Mouse (Mus musculus): ENCODE measurements around the gene Exoc3l4.

Exoc3l4 gene

DNA sequence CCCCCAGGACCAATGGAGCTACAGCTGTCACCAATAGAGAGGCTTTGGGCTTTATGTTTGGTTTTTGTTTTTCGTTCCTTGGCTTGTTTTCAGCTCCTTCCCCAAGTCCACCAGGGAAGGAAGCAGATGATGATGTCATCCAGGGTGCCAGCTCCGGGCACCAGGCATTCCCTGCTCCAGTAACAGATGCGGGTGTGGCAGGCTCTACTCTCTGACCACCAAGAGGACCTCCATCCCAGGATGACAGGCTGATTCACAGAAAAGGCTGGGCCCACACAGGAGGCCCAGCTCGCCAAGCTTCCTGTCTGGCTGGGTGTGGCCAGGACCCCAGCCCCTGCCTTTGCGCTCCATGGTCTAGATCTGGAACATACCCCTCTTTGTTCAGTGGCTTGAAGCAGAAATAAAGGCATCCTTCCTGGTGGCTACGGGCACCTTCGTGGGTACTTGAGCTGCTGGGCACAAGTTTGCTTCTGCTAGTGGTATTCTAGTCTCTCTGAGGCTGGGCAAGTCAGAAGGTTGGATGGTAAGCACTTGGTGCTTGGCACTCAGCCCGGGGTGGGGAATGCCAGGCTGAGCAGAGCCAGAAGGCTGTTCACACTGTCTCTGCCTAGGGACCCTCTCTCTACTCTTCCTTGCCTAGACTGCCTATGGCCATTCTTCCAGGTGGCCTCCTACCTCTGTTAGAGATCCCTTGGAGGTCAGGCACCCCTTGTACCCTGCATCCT is 5.0 kb upstream of the Exoc3l4 start:
- WGBS = 80% methylated on average over 8 of the region's 8 CpGs

DNA sequence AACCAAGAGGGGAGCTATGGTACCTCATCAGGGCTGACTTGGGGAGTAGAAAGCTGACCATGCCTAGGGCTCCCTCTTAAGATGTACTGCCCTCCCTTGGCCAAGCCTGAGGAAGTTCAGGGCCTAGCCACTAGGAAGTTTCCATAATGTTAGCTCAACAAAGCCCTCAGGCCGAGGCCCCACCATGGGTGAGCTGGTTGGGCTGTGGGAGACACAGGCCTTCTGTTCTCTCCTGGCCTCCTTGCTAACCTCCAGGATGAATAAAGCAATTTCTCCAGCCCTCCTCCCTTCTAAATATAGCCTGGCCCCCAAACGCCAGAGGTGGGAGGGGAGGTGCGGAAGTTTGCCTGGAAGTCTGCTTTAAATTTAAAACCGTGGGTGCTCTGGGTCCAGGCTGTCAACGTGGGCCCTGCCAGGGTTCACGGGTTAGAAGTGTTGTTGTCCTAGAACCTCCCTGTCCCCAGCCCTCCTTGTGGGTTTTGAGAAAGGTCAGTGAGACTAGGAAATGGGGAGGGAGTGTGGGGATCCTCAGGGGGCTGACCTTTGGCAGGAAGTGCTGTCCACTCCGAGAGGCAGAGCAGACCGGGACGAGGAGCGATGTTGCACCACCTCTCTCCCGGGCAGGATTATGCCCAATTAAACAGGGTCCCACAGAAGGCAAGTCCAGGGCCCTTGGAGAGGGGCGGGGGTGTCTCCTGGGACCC is 4.1 kb upstream of the Exoc3l4 start:
- 24% methylated on average over 12 of the region's 12 CpGs for WGBS

DNA sequence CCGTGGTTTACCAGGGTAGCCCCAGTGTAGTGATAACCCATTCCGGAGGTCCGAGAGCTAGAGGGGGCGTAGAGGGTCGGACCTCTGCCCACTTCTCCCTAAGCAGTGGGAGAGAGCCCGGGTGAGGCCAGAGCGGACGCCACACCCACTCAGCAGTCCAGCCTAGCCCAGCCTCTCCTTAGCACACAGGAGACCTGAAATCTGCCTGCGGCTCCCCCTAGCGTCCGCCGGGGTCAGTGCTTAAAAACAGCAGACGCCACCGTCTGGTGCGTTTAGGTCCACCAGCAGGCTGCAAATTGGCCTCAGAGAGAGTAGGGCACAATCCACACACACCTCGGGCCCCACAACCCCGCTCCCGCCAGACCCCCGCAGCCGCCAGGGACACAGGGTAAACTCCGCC is 3.5 kb upstream of the Exoc3l4 start:
- 3% methylated on average over 21 of the region's 21 CpGs for WGBS

DNA sequence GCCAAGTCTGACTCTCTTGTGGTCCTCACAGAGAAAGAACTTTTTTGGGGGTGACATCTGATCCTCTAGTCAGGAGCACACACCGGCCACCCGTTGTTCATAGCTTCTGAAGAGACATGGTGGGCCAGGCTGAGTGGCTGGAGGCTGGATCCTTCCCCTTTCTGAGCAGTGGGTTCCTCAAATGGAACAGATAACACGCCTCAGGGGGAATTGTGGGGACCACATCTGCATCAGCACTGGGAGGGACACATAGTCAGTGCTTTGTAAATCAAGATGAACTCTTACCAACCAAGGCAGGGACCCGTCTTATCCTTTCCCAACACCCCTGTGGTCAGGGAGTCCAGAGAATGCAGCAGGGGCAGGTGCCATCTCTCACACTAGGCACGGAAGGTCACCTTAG is 3.1 kb downstream of the Exoc3l4 start:
- WGBS = 93% methylated on average over 5 of the region's 5 CpGs

DNA sequence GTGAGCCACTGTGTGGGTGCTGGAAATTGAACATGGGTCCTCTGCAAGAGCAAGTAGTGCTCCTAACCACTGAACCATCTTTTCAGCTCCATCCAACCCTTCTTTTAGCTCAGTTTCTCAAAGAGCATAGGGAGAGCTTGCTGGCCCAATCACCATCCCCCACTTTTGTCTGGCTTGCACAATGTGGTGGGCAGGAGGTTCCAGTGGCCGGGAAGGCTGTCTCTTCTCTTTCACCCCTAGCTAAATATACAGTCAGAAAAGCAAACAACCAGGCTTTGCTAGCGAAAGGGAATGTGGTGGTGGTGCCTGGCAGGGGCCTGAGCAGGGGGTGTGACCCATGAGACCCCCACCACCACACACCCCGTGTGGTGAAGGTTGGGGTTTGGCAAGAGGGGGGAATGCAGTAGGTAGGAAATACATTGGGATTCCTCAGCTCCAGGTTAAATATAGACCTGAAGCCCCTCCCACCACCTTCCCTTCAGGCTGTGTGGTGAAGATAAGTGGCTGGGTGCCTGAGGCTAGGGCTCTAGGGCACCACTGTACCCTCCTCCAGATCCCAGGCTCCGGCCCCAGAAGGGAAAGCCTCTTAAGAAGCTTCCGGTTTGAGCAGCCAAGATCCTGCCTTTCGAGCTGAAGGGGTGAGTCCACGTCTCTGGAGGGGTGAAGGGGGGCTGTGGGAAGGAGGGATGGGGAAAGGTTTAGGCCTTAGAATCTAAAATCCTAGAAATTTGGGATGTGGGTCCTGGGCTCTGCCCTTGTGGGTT is 4.3 kb downstream of the Exoc3l4 start:
- 57% methylated on average over 7 of the region's 7 CpGs for WGBS

DNA sequence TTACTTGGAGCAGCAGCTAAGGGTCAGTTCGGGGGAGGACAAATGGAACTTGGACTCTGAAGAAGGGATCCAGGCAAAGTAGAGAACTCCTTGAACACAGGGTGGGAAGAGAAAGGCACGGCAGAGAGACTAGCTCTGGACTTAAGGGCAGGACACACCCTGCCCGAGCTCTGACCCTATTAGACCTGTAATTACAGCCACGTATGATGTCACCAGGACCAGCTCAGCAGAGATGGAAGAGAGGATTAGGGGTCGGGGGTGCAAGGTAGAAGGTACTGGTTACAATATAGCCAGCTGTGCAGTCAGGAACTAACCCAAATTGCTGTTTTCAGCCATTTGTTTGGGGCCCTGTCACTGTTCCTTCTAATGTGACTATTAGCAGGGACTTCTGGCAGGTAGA is 6.0 kb downstream of the Exoc3l4 start:
- 76% methylated on average over 5 of the region's 5 CpGs for WGBS

DNA sequence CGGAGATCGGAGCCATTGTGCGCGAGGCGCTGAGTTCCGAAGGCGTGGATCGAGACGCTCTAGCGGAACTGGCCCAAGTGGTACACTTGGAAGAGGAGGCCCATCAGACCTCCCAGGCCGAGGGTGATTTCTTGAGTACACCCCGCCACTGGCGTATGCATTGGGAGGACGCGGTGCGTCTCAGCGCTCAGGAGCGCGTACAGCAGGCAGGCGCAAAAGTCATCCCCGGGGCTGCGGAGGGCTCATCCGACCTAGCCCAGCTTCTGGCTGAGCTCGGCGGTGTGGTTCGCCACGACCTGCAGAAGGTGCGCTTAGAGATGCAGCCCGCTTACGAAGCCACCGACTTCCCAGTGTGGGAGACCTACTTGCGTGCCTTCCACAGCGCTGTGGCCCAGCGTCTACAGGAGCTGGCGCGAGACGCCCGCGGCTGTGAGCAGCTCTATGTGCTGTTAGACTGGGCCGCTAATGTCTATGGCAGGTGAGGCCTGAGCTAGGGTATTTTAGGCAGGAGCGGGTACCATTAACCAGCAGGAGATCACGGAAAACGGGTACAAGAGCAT is 6.8 kb downstream of the Exoc3l4 start:
- WGBS = 22% methylated on average over 43 of the region's 43 CpGs

DNA sequence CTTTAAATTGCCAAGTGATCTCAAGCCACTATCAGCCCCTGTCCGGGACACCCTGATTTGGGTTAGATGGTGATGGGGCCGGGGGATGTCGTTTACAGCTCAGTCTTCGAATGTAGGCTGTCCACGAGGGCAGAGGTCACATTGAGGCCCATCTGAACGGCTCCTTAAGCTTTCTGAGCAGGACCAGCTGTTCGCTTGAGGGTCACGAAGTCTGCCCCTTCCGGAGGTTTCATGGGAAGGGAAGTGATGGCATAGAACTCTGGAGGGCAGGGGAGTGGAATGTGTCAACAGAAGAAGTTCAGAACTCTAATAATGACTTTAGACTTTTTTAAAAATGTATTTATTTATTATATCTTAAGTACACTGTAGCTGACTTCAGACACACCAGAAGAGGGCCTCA is 7.7 kb downstream of the Exoc3l4 start:
- WGBS = 52% methylated on average over 9 of the region's 9 CpGs

DNA sequence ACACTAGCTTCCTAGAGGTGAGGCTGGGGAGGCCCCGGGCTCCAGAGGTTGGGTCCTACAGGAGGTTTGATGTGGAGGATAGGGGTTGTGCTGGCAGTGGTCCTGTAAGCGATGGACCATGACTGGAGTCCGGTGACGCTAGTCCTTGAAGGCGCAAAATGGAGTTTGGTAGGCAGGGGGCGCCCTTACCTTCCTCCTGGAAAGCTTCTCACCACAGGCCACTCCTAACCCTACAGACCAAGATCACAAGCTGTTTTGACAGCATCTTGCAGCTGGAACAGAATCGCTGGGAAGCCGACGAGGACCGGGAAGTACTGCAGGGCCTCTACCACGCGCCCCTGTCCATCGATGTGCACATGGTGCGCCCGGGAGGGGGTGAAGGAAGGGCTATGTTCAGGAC is 8.4 kb downstream of the Exoc3l4 start:
- WGBS = 4% methylated on average over 15 of the region's 15 CpGs

DNA sequence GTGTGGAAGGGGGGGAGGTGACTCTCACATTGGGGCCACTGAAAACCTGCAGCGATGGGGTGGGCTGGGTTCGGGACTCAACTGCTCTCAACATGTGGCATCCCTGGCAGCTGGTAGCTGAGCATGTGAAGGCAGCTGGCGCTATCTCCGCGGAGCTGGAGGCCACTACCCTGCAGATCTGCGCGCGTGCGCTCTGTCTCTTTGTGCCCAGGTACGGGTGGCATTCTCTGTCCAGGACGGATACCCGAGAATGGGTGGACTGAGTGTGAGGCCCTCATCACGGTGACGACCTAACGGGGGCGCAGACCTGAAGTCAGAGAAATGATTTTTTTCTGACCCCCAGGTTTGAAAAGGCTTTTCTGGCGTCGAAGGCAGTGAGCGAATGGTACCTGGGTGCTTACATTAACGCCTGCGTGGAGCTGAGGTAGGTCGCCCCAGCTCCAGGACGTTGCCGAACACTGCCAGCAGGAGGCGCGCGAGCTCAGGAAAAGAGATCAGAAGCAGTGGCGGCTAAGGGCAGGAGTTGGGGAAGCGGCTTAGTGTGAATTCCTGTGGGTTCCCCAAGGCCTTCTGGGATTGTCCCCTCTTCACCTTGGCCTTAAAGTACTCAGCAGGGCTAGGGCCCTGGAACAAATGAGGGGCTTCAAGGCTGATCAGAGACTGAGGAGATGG is 9.1 kb downstream of the Exoc3l4 start:
- WGBS = 13% methylated on average over 29 of the region's 29 CpGs

DNA sequence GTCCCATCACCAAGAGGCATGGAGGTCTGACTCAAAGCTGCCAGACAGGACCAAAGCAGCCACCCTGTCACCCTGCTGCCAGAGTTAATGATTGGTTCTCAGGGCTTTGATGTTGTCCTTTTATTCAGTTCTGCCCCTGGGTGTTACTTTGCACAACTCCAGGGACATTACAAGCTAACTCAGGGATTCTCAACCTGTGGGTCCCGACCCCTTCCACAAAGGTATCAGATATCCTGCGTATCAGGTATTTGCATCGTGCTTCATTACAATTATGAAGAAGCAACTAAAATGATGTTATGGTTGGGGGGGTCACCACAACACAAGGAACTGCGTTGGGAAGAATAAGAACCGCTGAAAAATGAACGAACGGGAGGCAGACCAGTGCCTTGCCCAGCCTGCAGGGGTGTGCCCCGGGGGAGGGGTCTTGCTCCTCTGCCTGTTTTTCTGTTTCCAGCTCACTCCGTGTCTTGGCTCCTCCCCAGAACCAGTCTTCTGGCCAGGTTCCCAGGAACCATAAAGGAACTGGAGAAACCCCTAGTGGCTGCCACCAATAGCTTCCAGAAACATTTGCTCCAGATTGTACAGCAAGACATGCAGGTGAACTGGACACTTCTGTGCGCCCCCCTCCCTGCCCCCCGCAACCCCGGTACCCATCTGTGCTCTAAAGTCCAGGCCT is 10.8 kb downstream of the Exoc3l4 start:
- WGBS = 54% methylated on average over 12 of the region's 12 CpGs

DNA sequence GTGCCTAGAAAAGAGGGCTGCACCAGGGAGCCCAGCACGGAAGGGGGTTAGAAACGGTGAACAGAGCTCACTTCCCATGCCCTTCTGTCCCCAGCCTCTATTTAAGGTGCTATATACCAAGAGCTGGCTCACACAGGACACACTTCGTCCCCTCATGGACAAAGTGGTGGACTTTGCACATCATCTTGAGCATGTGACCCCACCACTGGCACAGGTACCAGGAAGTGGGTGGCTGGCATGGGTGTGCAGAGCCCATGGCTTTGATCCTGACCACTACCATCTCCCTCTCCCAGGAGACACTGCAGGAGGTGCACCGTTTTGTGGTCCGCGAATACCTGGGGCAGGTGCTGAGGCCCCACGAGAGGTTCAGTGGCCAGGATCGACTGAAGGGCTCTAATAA is 11.5 kb downstream of the Exoc3l4 start:
- 53% methylated on average over 8 of the region's 8 CpGs for WGBS

DNA sequence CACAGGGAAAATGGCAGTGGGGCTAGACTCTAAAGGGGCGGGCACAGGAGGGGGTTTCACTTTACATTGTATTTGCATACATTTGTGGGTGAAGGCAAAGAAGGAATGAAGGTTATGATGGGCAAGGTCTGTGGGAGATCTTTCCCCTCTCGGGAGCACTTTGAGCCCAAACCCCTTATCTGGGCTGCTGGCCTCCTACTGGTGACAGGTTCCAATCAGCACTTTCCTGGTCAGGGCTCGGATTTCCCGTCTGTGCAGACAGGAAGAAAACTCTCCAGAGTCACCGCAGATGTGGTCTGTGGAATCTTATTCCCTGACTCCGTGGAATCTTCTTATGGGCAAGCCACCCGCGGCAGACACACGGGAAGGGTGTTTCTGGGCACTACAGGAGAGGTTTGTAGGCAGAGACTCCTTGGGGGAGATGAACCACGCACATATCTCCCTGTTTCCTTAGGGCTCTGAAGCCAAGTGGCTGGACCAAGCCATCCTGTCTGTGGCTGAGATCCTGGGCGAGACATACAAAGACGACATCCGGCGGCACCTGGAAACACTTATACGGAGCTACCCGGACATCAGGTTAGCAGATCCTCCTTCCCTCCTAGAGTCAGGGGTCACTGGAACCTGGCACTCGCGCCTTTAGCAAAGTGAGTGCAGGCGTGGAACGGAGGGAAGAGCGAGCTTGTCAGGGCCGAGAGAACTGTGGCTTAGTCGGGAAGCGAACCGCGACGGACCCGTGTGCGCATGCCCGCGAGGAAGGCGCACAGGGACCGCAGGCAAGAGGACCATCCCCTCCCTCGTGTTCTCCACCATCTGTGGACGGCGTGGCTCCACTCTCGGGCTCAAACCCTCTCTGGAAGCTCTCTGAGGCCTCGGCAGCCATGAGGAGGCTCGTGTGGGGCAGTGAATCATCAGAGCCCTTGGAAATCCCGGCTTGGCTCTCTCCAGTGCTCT is 12.4 kb downstream of the Exoc3l4 start:
- WGBS = 6% methylated on average over 40 of the region's 40 CpGs

DNA sequence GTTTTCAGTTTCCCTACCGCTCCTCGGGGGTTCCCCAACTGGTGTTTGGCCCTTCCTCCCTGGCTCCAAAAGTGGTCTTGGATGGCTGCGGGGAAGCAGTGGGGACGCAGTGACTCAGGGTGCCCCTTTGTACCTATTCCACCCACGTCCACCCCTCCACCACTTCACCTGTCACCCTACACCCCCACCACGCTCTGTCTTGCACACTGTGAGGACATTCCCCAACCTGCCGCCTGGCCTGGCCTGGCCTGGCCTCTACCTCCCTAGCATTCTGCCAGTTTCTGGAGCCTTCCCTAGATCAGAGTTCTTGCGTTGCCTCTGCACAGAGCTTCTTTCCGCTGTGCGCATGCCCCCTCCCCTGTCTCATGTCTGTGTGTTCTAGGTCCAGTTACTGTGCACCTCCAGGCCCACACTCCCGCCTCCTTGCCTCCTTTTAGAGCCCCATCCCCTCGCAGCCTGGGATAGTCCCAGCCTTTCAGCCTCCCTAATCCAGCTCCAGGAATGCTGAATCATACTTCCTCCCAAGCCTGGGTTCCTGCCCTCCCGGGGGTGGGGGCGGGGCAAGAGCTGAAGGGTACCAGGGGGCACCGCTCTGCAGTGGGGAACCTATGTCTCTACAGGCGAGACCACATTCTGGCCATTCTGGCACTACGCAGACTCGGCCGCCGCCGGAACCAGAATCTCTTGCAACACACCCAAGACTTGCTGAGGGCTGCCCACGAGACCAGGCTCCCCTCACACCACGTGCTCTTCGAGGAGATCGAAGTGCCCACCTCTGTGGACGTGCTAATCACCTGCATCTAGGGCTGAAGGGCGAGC is 13.4 kb downstream of the Exoc3l4 start:
- WGBS = 42% methylated on average over 27 of the region's 27 CpGs

DNA sequence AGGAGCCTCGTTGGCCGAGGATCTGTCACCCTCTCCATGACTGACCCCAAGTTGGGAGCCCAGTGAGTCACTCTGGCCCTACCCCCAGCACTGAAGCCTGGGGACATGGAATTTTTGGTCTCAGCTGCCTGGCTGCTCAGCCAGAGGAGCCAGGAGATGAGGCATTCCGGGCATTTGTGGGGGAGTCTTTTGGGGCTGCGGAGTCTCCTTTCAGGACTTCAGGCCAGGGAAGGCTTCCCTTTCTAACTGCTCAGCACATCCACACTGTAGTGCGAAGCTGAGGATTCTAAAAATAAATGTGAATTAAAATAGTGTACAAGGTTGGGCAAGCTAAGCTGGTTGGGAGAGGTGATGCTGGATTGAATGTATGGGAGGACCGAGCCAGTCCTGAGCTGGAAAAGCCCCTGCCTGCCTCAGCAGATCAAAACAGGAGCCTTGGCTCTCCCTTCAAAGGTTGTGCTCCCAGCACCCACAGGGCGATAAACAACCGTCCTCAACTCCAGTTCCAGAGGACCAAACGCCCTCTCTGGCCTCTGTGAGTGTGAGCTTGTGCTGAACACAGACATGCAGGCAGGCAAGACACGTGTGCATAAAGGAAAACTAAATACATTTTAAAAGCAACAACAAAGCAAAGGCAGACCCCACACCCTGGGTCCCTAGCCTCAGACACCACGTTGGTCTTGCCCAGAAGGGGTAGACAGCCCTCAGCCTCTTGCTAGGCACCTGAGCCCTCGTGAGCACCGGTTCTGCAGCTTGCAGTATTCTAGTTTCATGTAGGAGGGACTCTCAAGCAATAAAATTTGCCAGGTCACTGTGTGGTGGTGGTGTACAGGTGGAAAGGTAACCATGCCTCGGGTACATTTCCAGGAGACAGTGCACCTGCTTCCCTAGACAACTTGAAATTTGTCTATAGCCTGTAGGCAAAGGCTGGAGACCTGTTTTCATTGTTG is 14.3 kb downstream of the Exoc3l4 start:
- WGBS = 51% methylated on average over 14 of the region's 14 CpGs

DNA sequence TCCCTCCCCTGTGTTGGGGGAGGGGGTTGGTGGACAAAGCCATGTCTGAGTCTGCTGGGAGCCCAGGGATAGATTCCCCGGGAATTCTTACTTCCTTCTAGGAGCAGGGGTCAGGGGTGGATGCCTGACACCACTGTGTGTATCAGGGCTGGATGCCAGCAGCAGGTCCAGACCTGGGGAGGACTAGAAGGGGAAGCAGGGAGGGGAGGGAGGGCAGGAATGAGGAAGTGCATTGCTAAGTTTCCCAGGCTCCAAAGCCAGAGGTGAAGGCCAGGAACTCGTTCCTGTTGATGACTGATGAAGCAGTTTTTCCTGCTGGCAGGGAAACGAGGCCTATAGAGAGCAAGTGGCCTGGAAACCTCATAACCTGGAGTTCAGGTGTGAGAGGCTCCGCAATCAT is 15.3 kb downstream of the Exoc3l4 start:
- WGBS = 73% methylated on average over 4 of the region's 4 CpGs

DNA sequence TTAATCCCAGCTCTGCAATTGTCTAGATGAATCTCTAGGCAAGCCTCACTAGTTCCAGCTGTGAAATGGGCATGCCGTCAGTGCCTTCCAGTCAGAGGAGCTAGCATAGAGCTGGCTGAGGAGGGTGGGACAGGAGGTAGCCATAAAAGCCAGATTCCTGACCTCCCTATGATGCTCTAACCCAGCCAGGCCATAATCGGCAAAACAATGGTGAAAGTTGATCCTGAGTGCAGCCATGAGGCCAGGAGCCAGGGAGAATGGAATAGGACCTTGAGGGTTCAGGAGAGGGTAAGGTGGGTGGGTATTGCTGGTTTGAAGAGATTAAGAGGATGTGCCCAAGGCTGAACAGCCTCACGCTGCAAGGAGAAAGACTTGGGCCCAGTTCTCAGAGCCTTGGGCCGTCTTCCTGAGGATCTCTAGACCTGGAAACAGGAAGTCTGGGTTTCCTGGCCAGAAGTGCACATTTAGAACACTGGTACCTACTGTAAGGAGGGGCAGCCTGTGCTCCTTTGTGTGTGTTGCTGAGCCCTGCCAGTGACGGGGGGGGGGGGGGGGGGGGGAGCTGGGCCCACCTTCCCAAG is 16.0 kb downstream of the Exoc3l4 start:
- WGBS = 69% methylated on average over 5 of the region's 5 CpGs

All from cerebral cortex, adult 2 months (tissue).